Mouse (Mus musculus): ENCODE data around the gene Nt5c2. TPM values are rescaled to one million over a fixed set of nuclear protein-coding genes. Genes with fewer than 3 reads are reported as not detected.

The Nt5c2 gene
- polyA plus RNA-seq, 2 experiments = 32.9 to 67.1 TPM

DNA sequence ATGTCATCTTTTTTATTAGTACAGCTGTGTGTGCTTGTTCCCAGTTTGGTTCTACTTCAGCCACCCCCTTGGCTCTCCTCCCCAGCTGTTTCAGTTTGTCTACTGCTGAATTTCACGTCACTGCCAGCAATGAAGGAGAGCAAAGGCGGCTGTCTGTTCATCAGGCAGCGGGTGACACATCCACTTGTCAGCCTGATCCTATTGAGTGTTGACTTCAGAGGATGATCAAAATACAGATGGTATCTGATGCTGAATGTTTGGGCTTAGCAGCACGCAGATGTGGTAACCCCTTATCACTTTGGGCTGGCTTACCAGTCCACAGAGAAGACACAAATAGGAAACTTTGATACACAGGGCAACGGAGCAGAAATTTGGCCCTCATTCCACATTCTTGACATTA lies 168.5 kb downstream of the Nt5c2 start:
- H3K4me3 ChIP-seq (replicated peaks; ENCODE audit: low read length) = no peak overlapping the region
- H3K9me3 ChIP-seq (ENCODE audit: control insufficient read depth, low read length) = no peaks in the 10 kb centered on the region
- TF ChIP-seq POLR2A (IDR thresholded peaks at IDR 0.05; ENCODE audit: borderline replicate concordance, extremely low read depth, insufficient read depth, insufficient read length) = no peak
- H3K9ac ChIP-seq (ENCODE audit: low read depth, low read length, severe bottlenecking) = no peak overlapping the region
- 76% methylated on average over 5 of the region's 5 CpGs for WGBS
- ATAC-seq (ENCODE audit: low FRiP score, low read depth) = no peak; the same call in 1 of the 2 replicates
- no peak for DNase-seq (ENCODE audit: low spot score)
- no peaks in the 10 kb centered on the region for H3K27me3 ChIP-seq (ENCODE audit: control insufficient read depth, insufficient read depth, low read length)
- H3K27ac ChIP-seq (replicated peaks; ENCODE audit: low read depth, low read length) = no peak overlapping the region
- H3K4me1 ChIP-seq (ENCODE audit: control insufficient read depth, insufficient read depth, low read length) = peaks cover 10% of the 10 kb centered on the region
- no peak overlapping the region for H3K4me2 ChIP-seq (replicated peaks; ENCODE audit: low read depth, low read length, severe bottlenecking)
- H3K36me3 ChIP-seq (ENCODE audit: control insufficient read depth, insufficient read depth, low read length) = no peaks in the 10 kb centered on the region

DNA sequence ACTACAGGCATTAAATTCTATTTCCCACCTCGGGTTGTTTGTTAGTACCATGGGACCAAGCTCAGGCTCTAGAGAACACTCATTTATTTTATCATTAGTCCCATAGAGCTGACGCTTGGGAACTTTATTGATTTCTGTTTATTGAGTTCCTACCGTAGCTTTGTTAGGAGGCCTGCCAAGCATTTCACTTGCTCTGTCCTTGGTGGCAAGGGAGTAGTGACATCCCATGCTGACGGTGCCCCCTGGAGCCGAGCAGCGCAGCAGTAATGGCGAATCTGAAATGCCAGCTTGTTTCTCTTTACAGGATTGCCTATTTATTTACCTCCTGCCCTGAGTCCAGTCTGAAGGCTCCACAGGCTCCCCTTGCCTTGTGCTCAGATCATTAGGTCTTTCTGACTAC lies 168.9 kb downstream of the Nt5c2 start:
- no peak for DNase-seq (ENCODE audit: low spot score)
- H3K4me1 ChIP-seq (ENCODE audit: control insufficient read depth, insufficient read depth, low read length) = peaks cover 10% of the 10 kb centered on the region
- WGBS = 71% methylated on average over 7 of the region's 7 CpGs
- no peaks in the 10 kb centered on the region for H3K36me3 ChIP-seq (ENCODE audit: control insufficient read depth, insufficient read depth, low read length)
- no peak for ATAC-seq (ENCODE audit: low FRiP score, low read depth)
- H3K9me3 ChIP-seq (ENCODE audit: control insufficient read depth, low read length) = no peaks in the 10 kb centered on the region
- no peak overlapping the region for H3K9ac ChIP-seq (ENCODE audit: low read depth, low read length, severe bottlenecking)
- H3K4me2 ChIP-seq (replicated peaks; ENCODE audit: low read depth, low read length, severe bottlenecking) = no peak overlapping the region
- no peak for TF ChIP-seq POLR2A (IDR thresholded peaks at IDR 0.05; ENCODE audit: borderline replicate concordance, extremely low read depth, insufficient read depth, insufficient read length)
- H3K27me3 ChIP-seq (ENCODE audit: control insufficient read depth, insufficient read depth, low read length) = no peaks in the 10 kb centered on the region
- no peak overlapping the region for H3K27ac ChIP-seq (replicated peaks; ENCODE audit: low read depth, low read length)
- H3K4me3 ChIP-seq (replicated peaks; ENCODE audit: low read length) = no peak overlapping the region

DNA sequence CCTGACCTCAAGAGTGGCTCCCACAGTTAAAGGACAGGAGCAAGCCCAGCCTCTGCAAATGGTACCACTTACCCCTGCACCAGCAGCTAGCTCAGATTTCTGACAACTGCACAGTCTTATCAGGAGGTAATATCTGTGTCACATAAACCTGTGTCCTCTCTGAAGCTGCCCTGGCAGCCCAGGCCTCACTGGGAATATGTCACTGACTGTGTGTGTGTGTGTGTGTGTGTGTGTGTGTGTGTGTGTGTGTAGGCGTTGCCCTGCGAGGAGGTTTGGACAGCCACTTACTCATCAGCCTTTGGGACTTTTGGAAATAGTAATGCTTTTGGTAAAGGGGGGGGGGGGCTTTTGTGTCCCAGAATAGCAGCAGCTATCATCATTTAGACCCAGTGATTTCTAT lies 171.9 kb downstream of the Nt5c2 start:
- no peak for TF ChIP-seq POLR2A (IDR thresholded peaks at IDR 0.05; ENCODE audit: borderline replicate concordance, extremely low read depth, insufficient read depth, insufficient read length)
- WGBS = 78% methylated on average over 2 of the region's 2 CpGs

GRCm38 (mm10) chr19:46841016-46841415 lies 173.9 kb downstream of the Nt5c2 start:
- no peak for TF ChIP-seq POLR2A (IDR thresholded peaks at IDR 0.05; ENCODE audit: borderline replicate concordance, extremely low read depth, insufficient read depth, insufficient read length)
- ATAC-seq (ENCODE audit: low FRiP score, low read depth) = no peak
- Histone ChIP-seq H3K4me3 (replicated peaks; ENCODE audit: low read length) (no peak overlapping the region), H3K36me3 (ENCODE audit: control insufficient read depth, insufficient read depth, low read length) (no peaks in the 10 kb centered on the region), H3K9me3 (ENCODE audit: control insufficient read depth, low read length) (no peaks in the 10 kb centered on the region), H3K4me1 (ENCODE audit: control insufficient read depth, insufficient read depth, low read length) (peaks cover 2% of the 10 kb centered on the region; the same call in 1 of the 2 replicates), H3K27ac (replicated peaks; ENCODE audit: low read depth, low read length) (no peak overlapping the region), H3K27me3 (ENCODE audit: control insufficient read depth, insufficient read depth, low read length) (no peaks in the 10 kb centered on the region), H3K9ac (ENCODE audit: low read depth, low read length, severe bottlenecking) (no peak overlapping the region), H3K4me2 (replicated peaks; ENCODE audit: low read depth, low read length, severe bottlenecking) (no peak overlapping the region)
- WGBS = 85% methylated on average over 4 of the region's 4 CpGs
- no peak for DNase-seq (ENCODE audit: low spot score)

More for the DNA sequence above, 171.9 kb downstream of the Nt5c2 start:
- Histone ChIP-seq H3K9me3 (ENCODE audit: control insufficient read depth, low read length) (no peaks in the 10 kb centered on the region), H3K36me3 (ENCODE audit: control insufficient read depth, insufficient read depth, low read length) (no peaks in the 10 kb centered on the region), H3K27me3 (ENCODE audit: control insufficient read depth, insufficient read depth, low read length) (no peaks in the 10 kb centered on the region), H3K27ac (replicated peaks; ENCODE audit: low read depth, low read length) (no peak overlapping the region), H3K4me2 (replicated peaks; ENCODE audit: low read depth, low read length, severe bottlenecking) (no peak overlapping the region), H3K9ac (ENCODE audit: low read depth, low read length, severe bottlenecking) (no peak overlapping the region), H3K4me3 (replicated peaks; ENCODE audit: low read length) (no peak overlapping the region), H3K4me1 (ENCODE audit: control insufficient read depth, insufficient read depth, low read length) (peaks cover 2% of the 10 kb centered on the region)
- DNase-seq (ENCODE audit: low spot score) = no peak
- ATAC-seq (ENCODE audit: low FRiP score, low read depth) = no peak

DNA sequence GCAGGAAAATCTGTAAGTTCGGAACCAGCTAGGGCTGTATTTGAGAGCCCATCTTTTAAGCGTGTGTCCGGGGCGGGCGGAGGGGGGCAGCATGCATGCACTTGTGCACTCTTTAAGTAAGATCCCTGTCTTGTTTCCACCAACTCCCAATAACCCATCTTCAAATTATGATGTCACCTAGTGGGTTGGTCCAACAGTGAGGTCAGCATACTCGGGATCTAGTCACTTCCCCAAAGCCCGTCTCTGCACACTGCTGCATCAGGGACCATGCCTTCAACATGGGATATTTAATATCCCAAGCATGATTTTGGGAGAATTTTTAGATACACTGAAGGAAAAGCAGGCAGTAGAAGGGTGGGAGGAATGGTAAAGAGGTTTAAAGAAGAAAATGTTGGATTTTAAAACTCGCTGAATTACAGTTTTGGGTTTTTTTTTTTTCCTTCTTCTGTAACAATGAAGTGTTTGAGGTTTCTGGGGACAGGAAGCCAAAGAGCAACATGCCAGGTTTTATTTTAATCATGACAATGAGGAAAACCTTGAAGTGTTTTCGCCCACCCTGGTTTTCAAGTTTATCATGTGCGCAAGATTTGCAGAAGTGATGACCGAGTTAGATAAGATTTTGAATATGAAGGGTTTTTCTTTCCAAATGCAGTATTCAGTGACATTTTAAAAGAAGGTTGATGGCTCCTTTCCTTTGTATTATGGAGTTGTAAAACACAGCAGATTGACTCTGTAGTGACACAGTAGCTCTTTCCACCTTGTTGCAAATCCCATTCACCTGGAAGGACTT lies 177.5 kb downstream of the Nt5c2 start:
- no peak overlapping the region for H3K4me3 ChIP-seq (replicated peaks; ENCODE audit: low read length)
- H3K36me3 ChIP-seq (ENCODE audit: control insufficient read depth, insufficient read depth, low read length) = no peaks in the 10 kb centered on the region
- no peak overlapping the region for H3K27ac ChIP-seq (replicated peaks; ENCODE audit: low read depth, low read length)
- no peak for DNase-seq (ENCODE audit: low spot score)
- no peak for TF ChIP-seq POLR2A (IDR thresholded peaks at IDR 0.05; ENCODE audit: borderline replicate concordance, extremely low read depth, insufficient read depth, insufficient read length)
- no peak overlapping the region for H3K4me2 ChIP-seq (replicated peaks; ENCODE audit: low read depth, low read length, severe bottlenecking)
- H3K9ac ChIP-seq (ENCODE audit: low read depth, low read length, severe bottlenecking) = no peak overlapping the region
- no peak for ATAC-seq (ENCODE audit: low FRiP score, low read depth)
- WGBS = 90% methylated on average over 11 of the region's 11 CpGs
- no peaks in the 10 kb centered on the region for H3K9me3 ChIP-seq (ENCODE audit: control insufficient read depth, low read length)
- no peaks in the 10 kb centered on the region for H3K27me3 ChIP-seq (ENCODE audit: control insufficient read depth, insufficient read depth, low read length)
- H3K4me1 ChIP-seq (ENCODE audit: control insufficient read depth, insufficient read depth, low read length) = 0 out of 2 replicates have a peak, but pooled peaks cover 2% of the 10 kb centered on the region

Measured in limb, embryonic 14.5 days (tissue).